Mouse (Mus musculus) spleen, adult 2 months (tissue): ENCODE data around the gene Cyb561d1.

Source experiments
- CTCF ChIP-seq: fragments of 200-500 bp; IDR thresholded peaks from 2 replicates; pipeline ENCODE4 v1.5.1; 2011; ENCODE audit warnings: mild to moderate bottlenecking, inconsistent platforms; ENCODE audit not compliant: insufficient read depth, insufficient read length, insufficient replicate concordance; ENCODE audit errors: extremely low read depth
- POLR2A ChIP-seq: fragments of 200-500 bp; IDR thresholded peaks from 2 replicates; pipeline ENCODE4 v1.6.1; 2011; ENCODE audit warnings: low read depth, low read length, inconsistent platforms

GRCm38 (mm10) chr3:108225711-108226557 is 24.9 kb upstream of the Cyb561d1 start:
- TF ChIP-seq CTCF (no peak), POLR2A (no peak)
